Mouse (Mus musculus): ENCODE results near the gene Fat1. TPM values are rescaled to one million over a fixed set of nuclear protein-coding genes. Genes with fewer than 3 reads are reported as not detected.

Gene Fat1
- polyA plus RNA-seq, 1 experiment from 2014 or later = 8.6 TPM

DNA sequence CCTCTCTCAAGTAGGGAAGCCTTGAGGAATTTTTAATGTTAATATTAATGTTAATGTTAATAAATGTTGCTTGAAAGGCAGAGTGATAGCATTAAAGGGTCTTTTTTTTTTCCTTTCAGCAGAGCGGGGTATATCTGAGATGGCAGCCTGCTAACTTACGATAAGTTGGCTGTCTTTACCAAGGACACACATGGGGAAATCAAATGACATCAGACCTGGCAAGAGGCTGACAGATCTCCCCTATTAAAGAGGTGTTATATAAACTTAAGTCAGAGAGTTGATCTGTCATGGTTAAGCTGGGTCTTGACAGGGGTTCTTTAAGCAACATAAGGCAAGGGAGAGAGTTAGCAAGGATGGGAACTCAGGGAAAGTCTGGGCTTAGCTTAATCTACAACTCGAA lies 145.6 kb downstream of the Fat1 start:
- H3K4me3 ChIP-seq (ENCODE audit: low read depth, low read length) = no peak overlapping the region
- no peak overlapping the region for H3K9ac ChIP-seq (ENCODE audit: low read length)
- ATAC-seq (ENCODE audit: low FRiP score, low TSS enrichment) (no peak), DNase-seq (ENCODE audit: low spot score) (no peak)
- no peaks in the 10 kb centered on the region for H3K36me3 ChIP-seq (ENCODE audit: control insufficient read depth, insufficient read depth, low read length)
- H3K9me3 ChIP-seq (ENCODE audit: control insufficient read depth, low read length) = no peaks in the 10 kb centered on the region
- H3K4me2 ChIP-seq (replicated peaks; ENCODE audit: low read depth) = no peak overlapping the region
- H3K27ac ChIP-seq (replicated peaks) = no peak overlapping the region
- TF ChIP-seq EP300 (optimal IDR thresholded peaks at IDR 0.05) (no peak), CTCF (IDR thresholded peaks at IDR 0.05; ENCODE audit: low read depth) (no peak)
- H3K27me3 ChIP-seq (ENCODE audit: control insufficient read depth, insufficient read depth, low read length) = no peaks in the 10 kb centered on the region
- H3K4me1 ChIP-seq (replicated peaks; ENCODE audit: control insufficient read depth, insufficient read depth) = no peaks in the 10 kb centered on the region
- 72% methylated on average over 3 of the region's 3 CpGs for WGBS

DNA sequence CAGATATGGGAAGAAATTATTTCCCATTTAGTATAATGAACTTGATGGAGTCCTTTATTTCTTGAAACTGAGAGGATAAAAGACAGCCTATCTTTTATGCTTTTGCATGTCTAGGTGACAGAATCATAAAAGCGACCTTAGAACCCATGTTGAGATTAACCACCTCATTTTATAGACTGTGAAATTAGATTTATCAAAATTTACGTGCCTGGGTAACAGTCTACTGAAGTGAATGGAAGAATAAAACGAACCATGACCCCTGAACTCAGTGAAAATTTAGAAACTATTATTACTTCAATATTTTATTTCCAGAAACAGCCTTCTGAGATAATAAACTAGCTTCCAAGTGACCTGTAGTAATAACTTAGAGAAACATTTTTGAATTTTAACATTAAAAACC lies 158.4 kb downstream of the Fat1 start:
- Histone ChIP-seq H3K36me3 (ENCODE audit: control insufficient read depth, insufficient read depth, low read length) (no peaks in the 10 kb centered on the region), H3K27ac (replicated peaks) (no peak overlapping the region), H3K4me2 (replicated peaks; ENCODE audit: low read depth) (no peak overlapping the region), H3K9me3 (ENCODE audit: control insufficient read depth, low read length) (no peaks in the 10 kb centered on the region), H3K4me3 (ENCODE audit: low read depth, low read length) (no peak overlapping the region), H3K9ac (ENCODE audit: low read length) (no peak overlapping the region), H3K27me3 (ENCODE audit: control insufficient read depth, insufficient read depth, low read length) (no peaks in the 10 kb centered on the region), H3K4me1 (replicated peaks; ENCODE audit: control insufficient read depth, insufficient read depth) (no peaks in the 10 kb centered on the region)
- 77% methylated on average over 3 of the region's 3 CpGs for WGBS
- DNase-seq (ENCODE audit: low spot score) (no peak), ATAC-seq (ENCODE audit: low FRiP score, low TSS enrichment) (no peak)
- TF ChIP-seq EP300 (optimal IDR thresholded peaks at IDR 0.05) (no peak), CTCF (IDR thresholded peaks at IDR 0.05; ENCODE audit: low read depth) (no peak)

Other genes starting within 250 kb of the Fat1 start
- 0.06 and 0.29 TPM in 2 replicates for gene Mtnr1a, start 133.7 kb downstream of the Fat1 start, polyA plus RNA-seq (2015; fragmentation: Nextera tagmentation; extraction: Ambion mirVana)

Data from stomach, postnatal 0 days (tissue).